Comparison of ENCODE assay signal across 8 mouse cellular contexts in the genomic region with DNA sequence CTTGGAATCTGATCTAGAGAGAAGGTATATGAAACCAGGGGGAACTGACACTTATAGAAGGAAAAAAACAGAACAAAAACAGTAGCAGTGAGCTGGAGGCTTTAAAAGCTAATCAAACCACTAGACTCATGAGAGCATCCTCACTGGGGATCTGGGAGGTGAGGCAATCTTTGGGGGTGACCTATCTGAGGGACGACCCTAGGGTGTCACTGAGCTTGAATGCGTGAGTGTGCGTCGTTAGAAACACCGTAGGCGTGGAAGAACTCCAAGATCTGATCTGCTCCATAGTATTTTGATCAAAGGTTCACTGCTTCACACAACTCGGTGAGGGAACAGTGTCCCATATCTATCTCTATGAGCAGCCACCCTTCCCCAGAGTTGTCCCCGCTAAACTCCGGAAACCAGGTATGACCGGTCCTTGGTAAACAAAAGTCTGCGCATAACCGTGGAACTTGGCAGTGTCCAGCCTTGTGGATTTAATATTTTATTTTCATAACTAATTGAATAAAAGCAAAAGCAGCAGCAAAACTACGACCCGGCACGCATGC. TPM values are rescaled to one million over a fixed set of nuclear protein-coding genes. Genes with fewer than 3 reads are reported as not detected.
DNase-seq lines count a peak whose midpoint lies in the region; ATAC-seq and TF ChIP-seq lines count a peak whose summit lies in the region.

No protein-coding gene starts in this region.

- peak overlapping the region; percentile 88 for H3K4me3 ChIP-seq in cerebellum, adult 2 months (replicated peaks; ENCODE audit: insufficient read depth, low read depth, low read length)
- peak overlapping the region; percentile 82 for H3K4me3 ChIP-seq in forebrain, embryonic 13.5 days
- peak overlapping the region; percentile 84 for H3K4me3 ChIP-seq in liver, embryonic 15.5 days (replicated peaks)

- TF ChIP-seq CTCF in cerebellum, adult 2 months (IDR thresholded peaks at IDR 0.05; ENCODE audit: borderline replicate concordance, insufficient read depth, low read depth, low read length) = no peak

- WGBS in cerebellum, adult 2 months = under 1% methylated on average over 15 of the region's 15 CpGs
- 1% methylated on average over 15 of the region's 15 CpGs for WGBS in forebrain, embryonic 13.5 days
- WGBS in liver, embryonic 15.5 days (ENCODE audit: insufficient replicate concordance) = under 1% methylated on average over 15 of the region's 15 CpGs

- H3K4me2 ChIP-seq in forebrain, embryonic 13.5 days = peak overlapping the region; percentile 80
- H3K4me2 ChIP-seq in liver, embryonic 15.5 days = peak overlapping the region; percentile 90

- H3K27ac ChIP-seq in cerebellum, adult 2 months (ENCODE audit: insufficient read depth, low read length) = peak overlapping the region; percentile 1; the same call in 1 of the 2 replicates
- no peak overlapping the region for H3K27ac ChIP-seq in forebrain, embryonic 13.5 days
- peak overlapping the region; percentile 53; the same call in 1 of the 2 replicates for H3K27ac ChIP-seq in liver, embryonic 15.5 days (replicated peaks)

- peaks cover 7% of the 10 kb centered on the region; the same call in 1 of the 2 replicates for H3K4me1 ChIP-seq in cerebellum, adult 2 months (ENCODE audit: control insufficient read depth, insufficient read depth, low read length)
- H3K4me1 ChIP-seq in forebrain, embryonic 13.5 days = peaks cover 27% of the 10 kb centered on the region
- peaks cover 37% of the 10 kb centered on the region for H3K4me1 ChIP-seq in liver, embryonic 15.5 days (replicated peaks)

- H3K9ac ChIP-seq in forebrain, embryonic 13.5 days = peak overlapping the region; percentile 89
- peak overlapping the region; percentile 95 for H3K9ac ChIP-seq in liver, embryonic 15.5 days

- H3K36me3 ChIP-seq in forebrain, embryonic 13.5 days (ENCODE audit: poor library complexity, severe bottlenecking) = peaks cover 3% of the 10 kb centered on the region; the same call in 1 of the 2 replicates
- no peaks in the 10 kb centered on the region; the same call in 1 of the 2 replicates for H3K36me3 ChIP-seq in liver, embryonic 15.5 days (replicated peaks)

- no peaks in the 10 kb centered on the region for H3K9me3 ChIP-seq in forebrain, embryonic 13.5 days (replicated peaks)
- H3K9me3 ChIP-seq in liver, embryonic 15.5 days (replicated peaks) = no peaks in the 10 kb centered on the region

- ATAC-seq in CD4-positive, CD25-positive, alpha-beta regulatory T cell, adult 4 months = peak; percentile 17
- ATAC-seq in forebrain, embryonic 13.5 days = peak; percentile 70
- ATAC-seq in liver, embryonic 15.5 days (ENCODE audit: insufficient read depth) = peak; percentile 49

- no peak for DNase-seq in cerebellum, adult 2 months
- DNase-seq in cerebellum, postnatal 36 days = no peak
- DNase-seq in adrenal gland, postnatal 10 days = no peak
- no peak for DNase-seq in left cerebral cortex, adult 8-10 months (ENCODE audit: low spot score in 2 of 2)
- DNase-seq in gastrocnemius, postnatal 4 days (ENCODE audit: low spot score in 2 of 2) = no peak

- no peaks in the 10 kb centered on the region for H3K27me3 ChIP-seq in cerebellum, adult 2 months (ENCODE audit: control insufficient read depth, insufficient read depth, low read length)
- no peaks in the 10 kb centered on the region for H3K27me3 ChIP-seq in forebrain, embryonic 13.5 days
- H3K27me3 ChIP-seq in liver, embryonic 15.5 days = no peaks in the 10 kb centered on the region

- TF ChIP-seq POLR2A in cerebellum, adult 2 months (IDR thresholded peaks at IDR 0.05; ENCODE audit: borderline replicate concordance, insufficient read depth, low read length) = no peak

RNA-seq across cellular contexts. Expression of a gene that starts 0.4 kb away (rescaled TPM):
- 38.7 and 40.9 TPM in 2 replicates for polyA plus RNA-seq in cerebellum, adult 2 months (2012; rRNA removed)
- 10 to 100 TPM; 19.5 to 21.3 TPM for polyA plus RNA-seq in CD4-positive, CD25-positive, alpha-beta regulatory T cell, adult 4 months (2017; shearing (Covaris generic))
- polyA plus RNA-seq in forebrain, embryonic 13.5 days (2015; fragmentation: Nextera tagmentation; extraction: Ambion mirVana) = 29.5 and 31.6 TPM in 2 replicates
- 10.7 and 12.3 TPM in 2 replicates for polyA plus RNA-seq in liver, embryonic 15.5 days (2015; fragmentation: Nextera tagmentation; extraction: Ambion mirVana)
- total RNA-seq in adrenal gland, postnatal 10 days (2021) = 100 to 1,000 TPM; 134 to 144 TPM
- 10 to 100 TPM; 52.5 to 56.3 (median 55.9) TPM for total RNA-seq in left cerebral cortex, adult 8-10 months (2022)
- total RNA-seq in gastrocnemius, postnatal 4 days (2021) = 10 to 100 TPM; 50.3 to 50.5 TPM

RNA-seq across cellular contexts. Expression of a gene that starts 39.2 kb away (rescaled TPM):
- 205 and 208 TPM in 2 replicates for polyA plus RNA-seq in cerebellum, adult 2 months (2012; rRNA removed)
- 10 to 100 TPM; 53.4 to 74.3 TPM for polyA plus RNA-seq in CD4-positive, CD25-positive, alpha-beta regulatory T cell, adult 4 months (2017; shearing (Covaris generic))
- polyA plus RNA-seq in forebrain, embryonic 13.5 days (2015; fragmentation: Nextera tagmentation; extraction: Ambion mirVana) = 88.4 and 97.6 TPM in 2 replicates
- 41.4 and 46.1 TPM in 2 replicates for polyA plus RNA-seq in liver, embryonic 15.5 days (2015; fragmentation: Nextera tagmentation; extraction: Ambion mirVana)
- total RNA-seq in adrenal gland, postnatal 10 days (2021) = 100 to 1,000 TPM in 1 of 2 experiments, 10 to 100 TPM in 1; 92.9 to 124 TPM
- 100 to 1,000 TPM; 105 to 110 (median 105) TPM for total RNA-seq in left cerebral cortex, adult 8-10 months (2022)
- 10 to 100 TPM; 60.1 to 67.8 TPM for total RNA-seq in gastrocnemius, postnatal 4 days (2021)

RNA-seq across cellular contexts. Expression of a gene that starts 50.6 kb away (rescaled TPM):
- 1.1 TPM in 2 replicates for polyA plus RNA-seq in cerebellum, adult 2 months (2012; rRNA removed)
- polyA plus RNA-seq in CD4-positive, CD25-positive, alpha-beta regulatory T cell, adult 4 months (2017; shearing (Covaris generic)) = 1 to 10 TPM; 2.4 to 5.1 TPM
- polyA plus RNA-seq in forebrain, embryonic 13.5 days (2015; fragmentation: Nextera tagmentation; extraction: Ambion mirVana) = 0.79 and 0.97 TPM in 2 replicates
- polyA plus RNA-seq in liver, embryonic 15.5 days (2015; fragmentation: Nextera tagmentation; extraction: Ambion mirVana) = 3.8 and 4.4 TPM in 2 replicates
- total RNA-seq in adrenal gland, postnatal 10 days (2021) = 1 to 10 TPM; 4.6 to 6.8 TPM
- total RNA-seq in left cerebral cortex, adult 8-10 months (2022) = 1 to 10 TPM in 3 of 4 experiments, under 1 TPM in 1; 0.84 to 2.1 (median 1.5) TPM
- 1 to 10 TPM; 1.4 to 1.7 TPM for total RNA-seq in gastrocnemius, postnatal 4 days (2021)

Comparison
In these comparisons a context has a peak if more than half of its experiments do, and no peak if none do; other contexts are left out.
1. ATAC-seq: peak in every context shown above with its lines; median percentile 70 in forebrain, embryonic 13.5 days; 49 in liver, embryonic 15.5 days; 17 in CD4-positive, CD25-positive, alpha-beta regulatory T cell, adult 4 months.